Mouse (Mus musculus) lung, postnatal 0 days (tissue): ENCODE measurements at regions not wholly inside any gene's neighbourhood (a gene's known extent, or its start where the extent isn't known, plus 50 kb on each side); places are given as distances from the start of the nearest gene placed in this dataset.

Source experiments
- CTCF ChIP-seq: IDR thresholded peaks from 2 replicates; pipeline ENCODE4 v1.5.1; 2016; ENCODE audit warnings: antibody characterized with exemption, mild to moderate bottlenecking
- EP300 ChIP-seq: IDR thresholded peaks from 2 replicates; pipeline ENCODE4 v1.6.1; 2016; ENCODE audit warnings: antibody characterized with exemption, mild to moderate bottlenecking, control low read depth

DNA sequence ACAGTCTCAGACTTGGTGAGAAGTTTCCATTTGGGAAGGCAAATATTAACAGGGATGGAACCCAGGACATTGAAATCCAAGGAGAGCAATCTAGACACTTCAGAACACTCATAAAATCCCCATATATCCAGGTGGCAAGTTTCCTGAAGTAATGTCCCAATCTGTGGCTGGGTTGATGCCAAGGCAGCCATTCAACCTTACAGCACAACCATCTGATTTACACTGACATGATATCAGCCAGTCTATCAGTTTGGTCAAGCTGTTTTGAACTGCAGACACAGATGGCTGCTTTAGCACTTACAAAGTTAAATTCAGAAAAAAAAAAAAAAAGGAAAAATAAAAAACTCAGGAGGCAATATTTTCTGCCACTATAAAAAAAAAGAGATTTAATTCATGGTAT lies 381.2 kb upstream of the Htr2a start:
- TF ChIP-seq CTCF (no peak), EP300 (no peak)
